Mouse (Mus musculus): Measurements from ENCODE around the gene Fam53b. TPM values are rescaled to one million over a fixed set of nuclear protein-coding genes. Genes with fewer than 3 reads are reported as not detected.

The Fam53b gene
- polyA plus RNA-seq, 2 experiments: 12.9 to 20.0 TPM

GRCm38 (mm10) chr7:132731558-132731957 is 82.1 kb downstream of the Fam53b start:
- Histone ChIP-seq H3K27ac (no peak overlapping the region), H3K9me3 (ENCODE audit: control insufficient read depth, low read length) (no peaks in the 10 kb centered on the region), H3K9ac (replicated peaks) (no peak overlapping the region), H3K4me1 (replicated peaks; ENCODE audit: control insufficient read depth in 2 of 2, insufficient read depth in 2 of 2, low read length in 1 of 2) (peaks cover 11 to 22% of the 10 kb centered on the region in 2 experiments), H3K4me2 (ENCODE audit: low read depth) (no peak overlapping the region), H3K36me3 (replicated peaks; ENCODE audit: control insufficient read depth, insufficient read depth, low read depth) (peaks cover 33% of the 10 kb centered on the region), H3K27me3 (ENCODE audit: control insufficient read depth, insufficient read depth, low read length) (no peaks in the 10 kb centered on the region), H3K4me3 (ENCODE audit: insufficient read depth in 1 of 2, low read depth in 2 of 2, low read length in 2 of 2) (no peak overlapping the region)
- 88% methylated on average over 6 of the region's 6 CpGs for WGBS (ENCODE audit: insufficient replicate concordance)
- no peak for TF ChIP-seq EP300 (IDR thresholded peaks at IDR 0.05; ENCODE audit: low read depth)
- TF ChIP-seq CTCF (IDR thresholded peaks at IDR 0.05; ENCODE audit: low read depth): no peak
- no peak for ATAC-seq (ENCODE audit: insufficient read depth)
- DNase-seq (ENCODE audit: low read depth in 3 of 3, low spot score in 3 of 3): no peak

GRCm38 (mm10) chr7:132730510-132730909 is 83.2 kb downstream of the Fam53b start:
- TF ChIP-seq CTCF (IDR thresholded peaks at IDR 0.05; ENCODE audit: low read depth) (no peak), EP300 (IDR thresholded peaks at IDR 0.05; ENCODE audit: low read depth) (no peak)

GRCm38 (mm10) chr7:132729093-132729831 is 84.4 kb downstream of the Fam53b start:
- Histone ChIP-seq H3K27ac (no peak overlapping the region), H3K36me3 (replicated peaks; ENCODE audit: control insufficient read depth, insufficient read depth, low read depth) (peaks cover 24% of the 10 kb centered on the region), H3K27me3 (ENCODE audit: control insufficient read depth, insufficient read depth, low read length) (no peaks in the 10 kb centered on the region), H3K4me2 (ENCODE audit: low read depth) (no peak overlapping the region), H3K4me1 (replicated peaks; ENCODE audit: control insufficient read depth in 2 of 2, insufficient read depth in 2 of 2, low read length in 1 of 2) (peaks cover 8 to 15% of the 10 kb centered on the region in 2 experiments), H3K4me3 (ENCODE audit: insufficient read depth in 1 of 2, low read depth in 2 of 2, low read length in 2 of 2) (no peak overlapping the region), H3K9me3 (ENCODE audit: control insufficient read depth, low read length) (no peaks in the 10 kb centered on the region), H3K9ac (replicated peaks) (no peak overlapping the region)
- WGBS (ENCODE audit: insufficient replicate concordance): 71% methylated on average over 4 of the region's 4 CpGs
- TF ChIP-seq EP300 (IDR thresholded peaks at IDR 0.05; ENCODE audit: low read depth) (no peak), CTCF (IDR thresholded peaks at IDR 0.05; ENCODE audit: low read depth) (no peak)
- peak; percentile 50 for ATAC-seq (ENCODE audit: insufficient read depth)
- DNase-seq (ENCODE audit: low read depth in 3 of 3, low spot score in 3 of 3): no peak

More at GRCm38 (mm10) chr7:132730510-132730909, 83.2 kb downstream of the Fam53b start:
- DNase-seq (ENCODE audit: low read depth in 3 of 3, low spot score in 3 of 3) (no peak), ATAC-seq (ENCODE audit: insufficient read depth) (no peak)
- Histone ChIP-seq H3K4me1 (replicated peaks; ENCODE audit: control insufficient read depth in 2 of 2, insufficient read depth in 2 of 2, low read length in 1 of 2) (peaks cover under 1 to 12% of the 10 kb centered on the region in 2 experiments), H3K36me3 (replicated peaks; ENCODE audit: control insufficient read depth, insufficient read depth, low read depth) (peaks cover 31% of the 10 kb centered on the region), H3K4me2 (ENCODE audit: low read depth) (no peak overlapping the region), H3K4me3 (ENCODE audit: insufficient read depth in 1 of 2, low read depth in 2 of 2, low read length in 2 of 2) (no peak overlapping the region), H3K27me3 (ENCODE audit: control insufficient read depth, insufficient read depth, low read length) (no peaks in the 10 kb centered on the region), H3K9me3 (ENCODE audit: control insufficient read depth, low read length) (no peaks in the 10 kb centered on the region), H3K27ac (no peak overlapping the region), H3K9ac (replicated peaks) (no peak overlapping the region)
- 87% methylated on average over 7 of the region's 7 CpGs for WGBS (ENCODE audit: insufficient replicate concordance)

- ATAC-seq (ENCODE audit: insufficient read depth) (no peak), DNase-seq (ENCODE audit: low read depth in 3 of 3, low spot score in 3 of 3) (no peak)
- WGBS (ENCODE audit: insufficient replicate concordance): 81% methylated on average over 13 of the region's 13 CpGs
- Histone ChIP-seq H3K27me3 (ENCODE audit: control insufficient read depth, insufficient read depth, low read length) (no peaks in the 10 kb centered on the region), H3K4me3 (ENCODE audit: insufficient read depth in 1 of 2, low read depth in 2 of 2, low read length in 2 of 2) (no peak overlapping the region), H3K27ac (no peak overlapping the region), H3K4me1 (replicated peaks; ENCODE audit: control insufficient read depth in 2 of 2, insufficient read depth in 2 of 2, low read length in 1 of 2) (peaks cover 20 to 28% of the 10 kb centered on the region in 2 experiments), H3K36me3 (replicated peaks; ENCODE audit: control insufficient read depth, insufficient read depth, low read depth) (peaks cover 22% of the 10 kb centered on the region), H3K4me2 (ENCODE audit: low read depth) (no peak overlapping the region), H3K9ac (replicated peaks) (no peak overlapping the region), H3K9me3 (ENCODE audit: control insufficient read depth, low read length) (no peaks in the 10 kb centered on the region)
- TF ChIP-seq EP300 (IDR thresholded peaks at IDR 0.05; ENCODE audit: low read depth) (no peak), CTCF (IDR thresholded peaks at IDR 0.05; ENCODE audit: low read depth) (no peak)
Observed at GRCm38 (mm10) chr7:132726106-132726861, 87.4 kb downstream of the Fam53b start.

GRCm38 (mm10) chr7:132724501-132725062 is 89.1 kb downstream of the Fam53b start:
- H3K9ac ChIP-seq (replicated peaks): no peak overlapping the region
- no peak for ATAC-seq (ENCODE audit: insufficient read depth)
- DNase-seq (ENCODE audit: low read depth in 3 of 3, low spot score in 3 of 3): no peak
- peak overlapping the region; percentile 32 for H3K27ac ChIP-seq
- no peak for TF ChIP-seq EP300 (IDR thresholded peaks at IDR 0.05; ENCODE audit: low read depth)
- TF ChIP-seq CTCF (IDR thresholded peaks at IDR 0.05; ENCODE audit: low read depth): no peak
- no peaks in the 10 kb centered on the region for H3K27me3 ChIP-seq (ENCODE audit: control insufficient read depth, insufficient read depth, low read length)
- 81% methylated on average over 5 of the region's 5 CpGs for WGBS (ENCODE audit: insufficient replicate concordance)
- H3K36me3 ChIP-seq (replicated peaks; ENCODE audit: control insufficient read depth, insufficient read depth, low read depth): peaks cover 14% of the 10 kb centered on the region
- H3K4me1 ChIP-seq (replicated peaks; ENCODE audit: control insufficient read depth in 2 of 2, insufficient read depth in 2 of 2, low read length in 1 of 2): peaks cover 23 to 33% of the 10 kb centered on the region in 2 experiments
- H3K4me3 ChIP-seq (ENCODE audit: insufficient read depth in 1 of 2, low read depth in 2 of 2, low read length in 2 of 2): no peak overlapping the region
- no peaks in the 10 kb centered on the region for H3K9me3 ChIP-seq (ENCODE audit: control insufficient read depth, low read length)
- H3K4me2 ChIP-seq (ENCODE audit: low read depth): peak overlapping the region; percentile 38

All from liver, embryonic 14.5 days (tissue).